Mouse (Mus musculus) embryonic facial prominence, embryonic 12.5 days (tissue): ENCODE measurements around the gene Pigm. TPM values are rescaled to one million over a fixed set of nuclear protein-coding genes. Genes with fewer than 3 reads are reported as not detected.
A peak's percentile ranks its signal among the peaks of the same experiment; 100 is the strongest.

Experiments used
- ATAC-seq: fragments of 200-750 bp; cut with Nextera tagmentation; 2 replicates; pipeline ENCODE4 v1.8.0; 2017; ENCODE audit not compliant: insufficient number of reproducible peaks, insufficient read depth, low FRiP score, low TSS enrichment
- H3K27ac ChIP-seq: fragments of 300-500 bp; sonication (generic); 2 replicates; pipeline ENCODE4 v1.5.1; 2016; ENCODE audit warnings: mild to moderate bottlenecking
- H3K27me3 ChIP-seq: fragments of 300-500 bp; sonication (generic); 2 replicates; pipeline ENCODE4 v1.6.1; 2016; ENCODE audit warnings: mild to moderate bottlenecking, moderate library complexity
- H3K36me3 ChIP-seq: fragments of 300-500 bp; sonication (generic); 2 replicates; pipeline ENCODE4 v1.6.1; 2016; ENCODE audit warnings: mild to moderate bottlenecking
- H3K4me1 ChIP-seq: fragments of 300-500 bp; sonication (generic); 2 replicates; pipeline ENCODE4 v1.6.1; 2016
- H3K4me2 ChIP-seq: fragments of 300-500 bp; sonication (generic); replicated peaks from 2 replicates; pipeline ENCODE4 v1.6.1; 2016; ENCODE audit warnings: mild to moderate bottlenecking, moderate library complexity
- H3K4me3 ChIP-seq: fragments of 300-500 bp; sonication (generic); 2 replicates; pipeline ENCODE4 v1.5.1; 2016; ENCODE audit warnings: mild to moderate bottlenecking
- H3K9ac ChIP-seq: fragments of 300-500 bp; sonication (generic); 2 replicates; pipeline ENCODE4 v1.6.1; 2016; ENCODE audit warnings: mild to moderate bottlenecking, moderate library complexity
- H3K9me3 ChIP-seq: fragments of 300-500 bp; sonication (generic); 2 replicates; pipeline ENCODE4 v1.6.1; 2016; ENCODE audit warnings: mild to moderate bottlenecking, moderate library complexity
- WGBS: fragments of 180-500 bp; shearing (Covaris S2); methylation state at CpG from one replicate; pipeline ENCODE4 v1.1.7; 2016; 5-methylcytosine and 5-hydroxymethylcytosine counted together
- polyA plus RNA-seq: library from polyadenylated mRNA; unstranded; fragments of >200 nt; fragmentation: Nextera tagmentation; extraction: Ambion mirVana; gene quantifications from 2 replicates; pipeline ENCODE4 v1.2.1, GENCODE M21; 2016

Pigm gene
- polyA plus RNA-seq, 1 experiment from 2014 or later = 9.9 TPM

- Histone ChIP-seq H3K4me1 (peaks cover 7% of the 10 kb centered on the region), H3K9me3 (no peaks in the 10 kb centered on the region), H3K27me3 (no peaks in the 10 kb centered on the region), H3K27ac (no peak overlapping the region), H3K4me2 (no peak overlapping the region), H3K9ac (no peak overlapping the region), H3K36me3 (no peaks in the 10 kb centered on the region), H3K4me3 (no peak overlapping the region)
- 89% methylated on average over 7 of the region's 7 CpGs for WGBS
- no peak for ATAC-seq
These were observed 38.7 kb downstream of the Pigm start for GRCm38 (mm10) chr1:172415061-172415460.

GRCm38 (mm10) chr1:172418173-172418572 is 41.8 kb downstream of the Pigm start:
- H3K27ac ChIP-seq = no peak overlapping the region
- H3K9me3 ChIP-seq = no peaks in the 10 kb centered on the region
- no peak overlapping the region for H3K4me3 ChIP-seq
- H3K9ac ChIP-seq = no peak overlapping the region
- no peaks in the 10 kb centered on the region for H3K27me3 ChIP-seq
- ATAC-seq = 0 out of 2 replicates have a peak, but pooled peaks have one; percentile 28
- H3K36me3 ChIP-seq = no peaks in the 10 kb centered on the region
- H3K4me1 ChIP-seq = peaks cover 7% of the 10 kb centered on the region
- no peak overlapping the region for H3K4me2 ChIP-seq
- 8% methylated on average over 6 of the region's 6 CpGs for WGBS

GRCm38 (mm10) chr1:172418642-172419041 is 42.3 kb downstream of the Pigm start:
- peak; percentile 15; the same call in 1 of the 2 replicates for ATAC-seq
- Histone ChIP-seq H3K4me2 (no peak overlapping the region), H3K9me3 (no peaks in the 10 kb centered on the region), H3K27ac (no peak overlapping the region), H3K4me1 (peaks cover 7% of the 10 kb centered on the region), H3K36me3 (no peaks in the 10 kb centered on the region), H3K4me3 (no peak overlapping the region), H3K9ac (no peak overlapping the region), H3K27me3 (no peaks in the 10 kb centered on the region)
- WGBS = 62% methylated on average over 3 of the region's 3 CpGs

- WGBS = 84% methylated on average over 6 of the region's 6 CpGs
- peaks cover 7% of the 10 kb centered on the region for H3K4me1 ChIP-seq
- H3K27ac ChIP-seq = no peak overlapping the region
- H3K4me2 ChIP-seq = no peak overlapping the region
- no peak for ATAC-seq
- H3K36me3 ChIP-seq = no peaks in the 10 kb centered on the region
- no peaks in the 10 kb centered on the region for H3K27me3 ChIP-seq
- H3K9ac ChIP-seq = no peak overlapping the region
- no peak overlapping the region for H3K4me3 ChIP-seq
- H3K9me3 ChIP-seq = no peaks in the 10 kb centered on the region
These were observed 43.8 kb downstream of the Pigm start for GRCm38 (mm10) chr1:172420181-172420580.

- Histone ChIP-seq H3K27me3 (no peaks in the 10 kb centered on the region), H3K4me2 (no peak overlapping the region), H3K4me3 (no peak overlapping the region), H3K9ac (no peak overlapping the region), H3K9me3 (no peaks in the 10 kb centered on the region), H3K36me3 (no peaks in the 10 kb centered on the region), H3K27ac (no peak overlapping the region), H3K4me1 (peaks cover 3% of the 10 kb centered on the region)
- ATAC-seq = no peak
- 44% methylated on average over 1 of the region's 1 CpGs for WGBS
These were observed 47.0 kb downstream of the Pigm start for GRCm38 (mm10) chr1:172423393-172423792.

- no peak for ATAC-seq
- Histone ChIP-seq H3K4me1 (no peaks in the 10 kb centered on the region), H3K4me2 (no peak overlapping the region), H3K9ac (no peak overlapping the region), H3K27ac (no peak overlapping the region), H3K36me3 (no peaks in the 10 kb centered on the region), H3K9me3 (no peaks in the 10 kb centered on the region), H3K4me3 (no peak overlapping the region), H3K27me3 (0 out of 2 replicates have a peak, but pooled peaks cover 3% of the 10 kb centered on the region)
- WGBS = 43% methylated on average over 1 of the region's 1 CpGs
These were observed 50.1 kb downstream of the Pigm start for GRCm38 (mm10) chr1:172426419-172426818.

- no peaks in the 10 kb centered on the region for H3K9me3 ChIP-seq
- no peaks in the 10 kb centered on the region for H3K36me3 ChIP-seq
- no peak for ATAC-seq
- H3K4me2 ChIP-seq = no peak overlapping the region
- H3K27ac ChIP-seq = no peak overlapping the region
- WGBS = 87% methylated on average over 3 of the region's 3 CpGs
- no peak overlapping the region for H3K9ac ChIP-seq
- H3K4me1 ChIP-seq = peaks cover 5% of the 10 kb centered on the region; the same call in 1 of the 2 replicates
- no peak overlapping the region for H3K4me3 ChIP-seq
- 0 out of 2 replicates have a peak, but pooled peaks cover 3% of the 10 kb centered on the region for H3K27me3 ChIP-seq
These were observed 51.5 kb downstream of the Pigm start for GRCm38 (mm10) chr1:172427841-172428240.

GRCm38 (mm10) chr1:172428614-172429013 is 52.3 kb downstream of the Pigm start:
- Histone ChIP-seq H3K4me1 (peaks cover 5% of the 10 kb centered on the region; the same call in 1 of the 2 replicates), H3K9ac (no peak overlapping the region), H3K36me3 (no peaks in the 10 kb centered on the region), H3K9me3 (no peaks in the 10 kb centered on the region), H3K27ac (no peak overlapping the region), H3K27me3 (0 out of 2 replicates have a peak, but pooled peaks cover 3% of the 10 kb centered on the region), H3K4me3 (no peak overlapping the region), H3K4me2 (no peak overlapping the region)
- 54% methylated on average over 1 of the region's 1 CpGs for WGBS
- ATAC-seq = no peak

GRCm38 (mm10) chr1:172430731-172431220 is 54.4 kb downstream of the Pigm start:
- no peaks in the 10 kb centered on the region for H3K9me3 ChIP-seq
- no peak overlapping the region for H3K9ac ChIP-seq
- H3K27me3 ChIP-seq = 0 out of 2 replicates have a peak, but pooled peaks cover 3% of the 10 kb centered on the region
- no peak for ATAC-seq
- 55% methylated on average over 9 of the region's 9 CpGs for WGBS
- H3K36me3 ChIP-seq = no peaks in the 10 kb centered on the region
- H3K4me1 ChIP-seq = peaks cover 5% of the 10 kb centered on the region; the same call in 1 of the 2 replicates
- no peak overlapping the region for H3K4me3 ChIP-seq
- H3K4me2 ChIP-seq = no peak overlapping the region
- H3K27ac ChIP-seq = no peak overlapping the region

- no peaks in the 10 kb centered on the region for H3K36me3 ChIP-seq
- no peak overlapping the region for H3K9ac ChIP-seq
- 48% methylated on average over 4 of the region's 4 CpGs for WGBS
- ATAC-seq = no peak
- H3K27ac ChIP-seq = no peak overlapping the region
- no peak overlapping the region for H3K4me3 ChIP-seq
- H3K9me3 ChIP-seq = no peaks in the 10 kb centered on the region
- 0 out of 2 replicates have a peak, but pooled peaks cover 3% of the 10 kb centered on the region for H3K27me3 ChIP-seq
- H3K4me2 ChIP-seq = no peak overlapping the region
- peaks cover 5% of the 10 kb centered on the region; the same call in 1 of the 2 replicates for H3K4me1 ChIP-seq
These were observed 55.7 kb downstream of the Pigm start for GRCm38 (mm10) chr1:172431836-172432586.

GRCm38 (mm10) chr1:172432587-172432955 is 56.2 kb downstream of the Pigm start:
- no peak for ATAC-seq
- no peaks in the 10 kb centered on the region for H3K36me3 ChIP-seq
- no peaks in the 10 kb centered on the region for H3K9me3 ChIP-seq
- H3K27me3 ChIP-seq = 0 out of 2 replicates have a peak, but pooled peaks cover 3% of the 10 kb centered on the region
- H3K27ac ChIP-seq = no peak overlapping the region
- WGBS = 88% methylated on average over 3 of the region's 3 CpGs
- H3K4me1 ChIP-seq = peaks cover 5% of the 10 kb centered on the region; the same call in 1 of the 2 replicates
- no peak overlapping the region for H3K4me3 ChIP-seq
- H3K4me2 ChIP-seq = no peak overlapping the region
- H3K9ac ChIP-seq = no peak overlapping the region
